Mouse (Mus musculus) ovary, adult 10 weeks (tissue): Measurements from ENCODE around the gene 0610012G03Rik. TPM values are rescaled to one million over a fixed set of nuclear protein-coding genes. Genes with fewer than 3 reads are reported as not detected.

Source experiments
- polyA plus RNA-seq: library from polyadenylated mRNA; stranded (reverse); fragments of 350-450 nt; fragmentation: Illumina TruSeq; extraction: RNeasy Lipid Tissue Mini Kit (QIAGEN cat#74804); gene quantifications from one replicate; pipeline ENCODE4 v1.2.3, GENCODE M21; 2014

0610012G03Rik gene
- polyA plus RNA-seq: 2.7 TPM

GRCm38 (mm10) chr16:31948345-31948774, at the start of gene 0610012G03Rik, which contains the start of gene Ncbp2:
0610012G03Rik (minus strand) TSS chr16:31948494.
Ncbp2 (plus strand) TSS chr16:31948513.

GRCm38 (mm10) chr16:31933751-31934549, 14.3 kb downstream of the 0610012G03Rik start, which contains the start of gene Pigz:
Pigz (plus strand) TSS chr16:31933851.

Other genes with a start within 250 kb of the 0610012G03Rik start
- gene Meltf, start 69.7 kb downstream of the 0610012G03Rik start, polyA plus RNA-seq: not detected
- gene Pigz, start 14.6 kb downstream of the 0610012G03Rik start, polyA plus RNA-seq: not detected
- gene Ncbp2, start within 50 bp of the 0610012G03Rik start, polyA plus RNA-seq: 110 TPM
- gene Senp5, start 54.8 kb upstream of the 0610012G03Rik start, polyA plus RNA-seq: 50.6 TPM
- gene Pak2, start 130.8 kb upstream of the 0610012G03Rik start, polyA plus RNA-seq: 126 TPM
- gene Pigx, start 151.2 kb upstream of the 0610012G03Rik start, polyA plus RNA-seq: 74.8 TPM
- gene Cep19, start 151.3 kb upstream of the 0610012G03Rik start, polyA plus RNA-seq: 24.4 TPM
- 0.94 TPM for gene Nrros, start 217.1 kb upstream of the 0610012G03Rik start, polyA plus RNA-seq
- not detected for gene Bex6, start 231.3 kb upstream of the 0610012G03Rik start, polyA plus RNA-seq